Mouse (Mus musculus) layer of hippocampus, postnatal 14 days (tissue): ENCODE results near the gene Myl3. TPM values are rescaled to one million over a fixed set of nuclear protein-coding genes. Genes with fewer than 3 reads are reported as not detected.

ENCODE experiments used
- total RNA-seq, 2 experiments: library from RNA; stranded (reverse); gene quantifications; 2 replicates each; pipeline ENCODE4 v1.2.3; 2021

Gene Myl3
- total RNA-seq, 2 experiments from 2014 or later = not detected

Other genes starting within 250 kb of the Myl3 start
- gene Setd2, start 209.3 kb upstream of the Myl3 start, total RNA-seq = 10 to 100 TPM; 68.1 to 68.3 TPM
- gene Nradd, start 117.4 kb upstream of the Myl3 start, total RNA-seq = 1 to 10 TPM; 2.1 to 2.6 TPM
- 1 to 10 TPM; 7.8 to 9.4 TPM for gene Nbeal2, start 87.7 kb upstream of the Myl3 start, total RNA-seq
- 10 to 100 TPM; 40.1 to 47.1 TPM for gene Ccdc12, start 85.4 kb upstream of the Myl3 start, total RNA-seq
- 1 to 10 TPM; 5.6 to 6.5 TPM for gene Pth1r, start 5.3 kb downstream of the Myl3 start, total RNA-seq
- gene Prss42, start 56.3 kb downstream of the Myl3 start, total RNA-seq = not detected
- not detected for gene Prss44, start 72.1 kb downstream of the Myl3 start, total RNA-seq
- under 1 TPM; 0.21 to 0.55 TPM for gene Prss43, start 84.8 kb downstream of the Myl3 start, total RNA-seq
- gene Prss45, start 92.7 kb downstream of the Myl3 start, total RNA-seq = under 1 TPM; 0.31 to 0.65 TPM
- under 1 TPM in 1 of 2 experiments, not detected in 1; 0.31 TPM for gene Prss46, start 102.6 kb downstream of the Myl3 start, total RNA-seq
- gene Prss50, start 116.1 kb downstream of the Myl3 start, total RNA-seq = under 1 TPM in 1 of 2 experiments, not detected in 1; 0.36 TPM
- gene Als2cl, start 138.0 kb downstream of the Myl3 start, total RNA-seq = 10 to 100 TPM; 11.6 to 13.1 TPM
- 1 to 10 TPM; 1.8 to 2.0 TPM for gene Tmie, start 138.3 kb downstream of the Myl3 start, total RNA-seq
- gene Fam240a, start 175.0 kb downstream of the Myl3 start, total RNA-seq = not detected
- gene Tdgf1, start 204.3 kb downstream of the Myl3 start, total RNA-seq = under 1 TPM; 0.37 to 0.57 TPM
- 1 to 10 TPM; 2.0 to 2.6 TPM for gene Lrrc2, start 209.7 kb downstream of the Myl3 start, total RNA-seq
- gene Rtp3, start 248.7 kb downstream of the Myl3 start, total RNA-seq = under 1 TPM; 0.19 to 0.65 TPM